Mouse (Mus musculus) v-Abl transformed pro-B cells (cell line): ENCODE data around the gene Gm10643.

Experiments used
- in situ Hi-C, 2 experiments: fragments of 400-800 bp; cut with MboI; formaldehyde crosslinking; loops; one replicate each; pipeline ENCODE4 v1.15.1; 2025; ENCODE audit not compliant: unreplicated experiment in 2 of 2

Gene Gm10643

DNA sequence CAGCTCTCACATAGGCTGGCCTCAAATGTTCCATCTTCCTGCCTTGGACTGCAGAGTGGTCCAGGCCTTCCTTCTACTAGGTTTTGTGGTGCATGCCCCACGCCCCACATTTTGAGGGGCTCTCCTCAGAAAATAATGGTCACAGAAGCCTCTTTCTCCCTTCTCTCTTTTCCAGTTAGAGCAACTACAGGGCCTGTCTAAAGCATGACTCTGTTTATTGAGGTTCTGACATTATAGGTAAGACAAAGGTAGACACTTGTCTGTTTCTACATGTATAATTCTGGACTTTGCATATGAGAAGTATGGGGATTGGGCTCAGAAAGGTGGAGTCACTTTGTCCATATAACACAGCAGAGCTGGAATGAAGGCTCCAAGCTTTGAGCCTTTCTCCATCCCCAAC is at the start of gene Gm10643:
Gm10643 (minus strand) TSS at position 101 of the 400 bp plus-strand sequence.
- in situ Hi-C loops, result no loop called here

DNA sequence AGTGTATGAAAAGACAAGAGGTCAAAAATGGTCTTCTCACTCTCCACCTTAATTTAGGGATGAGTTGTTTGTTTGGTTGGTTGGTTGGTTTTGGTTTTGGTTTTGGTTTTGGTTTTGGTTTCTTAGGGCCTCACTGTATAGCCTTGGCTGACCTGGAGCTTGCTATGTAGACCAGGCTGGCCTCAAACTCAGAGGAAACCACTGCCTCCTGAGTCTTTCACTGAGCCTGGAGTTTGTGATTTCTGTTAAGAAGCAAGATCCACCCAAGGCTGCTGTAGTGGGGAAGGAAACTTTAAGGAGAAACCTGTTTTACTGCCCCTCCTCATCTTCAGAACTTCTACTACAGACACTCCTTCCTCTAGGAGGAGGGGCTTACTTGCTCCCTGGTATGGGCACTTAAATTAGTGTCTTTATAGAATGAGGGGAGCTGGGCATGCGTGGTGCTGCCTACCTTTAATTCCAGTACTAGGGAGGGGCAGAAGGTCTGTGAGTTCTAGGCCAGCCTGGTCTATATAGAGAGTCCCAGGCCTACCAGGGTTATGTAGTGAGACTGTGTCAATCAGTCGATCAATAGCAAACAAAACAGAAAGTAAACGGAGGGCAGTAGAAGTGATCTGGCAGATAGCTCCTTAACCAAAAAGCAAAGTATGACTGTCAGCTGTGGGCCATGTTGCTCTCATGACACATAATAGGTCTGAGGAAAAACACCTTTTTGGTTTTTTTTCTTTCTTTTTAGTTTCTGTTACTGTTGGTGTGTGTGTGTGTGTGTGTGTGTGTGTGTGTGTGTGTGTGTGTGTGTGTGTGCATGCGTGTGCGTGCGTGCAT is 41.5 kb upstream of the Gm10643 start:
- in situ Hi-C loops, result no loop called here

DNA sequence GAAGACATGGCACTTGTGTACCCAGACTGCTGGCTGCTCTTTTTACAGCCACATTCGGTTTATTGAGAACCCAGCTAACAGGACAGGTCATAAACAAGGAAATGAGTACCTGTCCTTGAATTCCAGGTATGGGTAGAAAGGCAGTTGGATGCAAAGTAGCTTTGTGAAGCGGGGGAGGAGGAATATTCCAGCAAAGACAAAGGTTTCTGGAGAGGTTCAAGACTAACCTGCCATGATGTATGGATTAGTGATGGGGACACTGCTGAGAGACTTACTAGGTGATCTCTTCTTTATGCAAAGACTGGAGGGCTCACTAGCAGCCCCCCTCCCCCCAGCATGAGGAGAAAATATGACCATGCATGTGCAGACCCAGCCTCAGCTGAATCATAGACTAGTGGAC is 40.7 kb upstream of the Gm10643 start:
- in situ Hi-C loops, result no loop called here

DNA sequence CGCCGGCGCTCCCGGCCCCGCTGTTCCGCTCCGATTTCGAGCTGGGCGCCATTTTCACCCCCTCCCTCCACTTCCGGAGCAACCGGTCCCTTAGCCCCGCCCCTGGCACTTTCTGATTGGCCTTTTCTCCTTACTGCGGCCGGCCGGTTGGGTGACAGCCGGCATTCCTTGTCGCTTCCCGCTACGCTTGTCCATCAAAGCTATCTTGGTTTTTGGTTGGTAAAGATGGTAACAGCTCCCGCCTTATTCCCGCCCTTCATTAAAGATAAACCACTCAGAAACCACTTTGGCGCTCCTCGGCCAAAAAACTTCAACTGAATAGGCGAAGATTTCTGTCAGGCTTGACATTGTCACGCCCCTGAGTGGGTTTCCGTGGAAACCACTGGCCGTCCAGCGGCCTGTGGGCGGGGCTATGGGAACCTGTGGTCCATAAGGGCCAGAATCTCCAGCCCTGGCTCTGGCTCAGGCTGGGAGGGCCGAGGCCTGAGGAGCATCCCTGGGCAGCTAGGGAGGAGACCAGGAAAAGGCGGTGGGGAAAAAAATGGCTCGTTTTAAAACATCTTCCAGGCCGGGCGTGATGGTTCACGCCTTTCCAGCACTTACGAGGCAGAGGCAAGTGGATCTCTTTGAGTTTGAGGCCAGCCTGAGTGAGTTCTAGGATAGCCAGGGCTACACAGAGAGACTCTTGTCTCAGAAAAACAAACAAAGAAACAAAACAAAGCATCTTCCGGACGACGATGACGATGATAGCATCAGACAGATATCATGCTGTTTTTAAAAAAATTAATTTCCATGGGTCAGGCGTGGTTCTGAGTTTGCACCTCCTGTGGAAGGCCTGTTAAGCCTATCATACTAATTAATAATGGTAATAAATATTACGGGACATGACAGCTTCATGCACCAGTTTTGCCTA is 40.0 kb upstream of the Gm10643 start, which contains the start of gene Dcaf15:
Dcaf15 (minus strand) TSS at position 72 of the 913 bp plus-strand sequence.
- in situ Hi-C loops, result loop anchor here in 1 of 2 experiments (5.0 kb wide), 1 partner anchor 63 kb away; the partner anchor contains the start of genes Il27ra and Rln3

DNA sequence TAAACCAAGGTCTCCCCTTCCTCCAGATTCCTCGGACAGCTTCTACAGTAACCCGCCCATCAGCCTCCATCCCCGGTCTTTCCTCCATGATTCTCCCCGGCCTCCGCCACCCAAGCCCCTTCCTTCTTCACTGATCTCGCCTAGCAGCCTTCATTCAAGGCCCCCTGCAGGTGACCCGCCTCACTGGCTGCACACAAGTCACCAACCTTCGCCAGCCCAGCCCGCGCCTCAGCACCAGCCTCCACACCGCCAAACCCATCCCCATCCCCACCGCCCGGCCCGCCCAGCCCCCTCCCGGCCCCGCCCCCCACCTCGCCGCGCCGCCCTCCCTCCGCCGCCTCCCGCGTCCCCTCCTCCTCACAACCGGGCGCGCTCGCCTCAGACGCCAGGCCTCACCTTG is 39.3 kb upstream of the Gm10643 start:
- in situ Hi-C loops, result loop anchor here in 1 of 2 experiments (5.0 kb wide), 1 partner anchor 62 kb away; the partner anchor contains the start of genes Il27ra and Rln3

DNA sequence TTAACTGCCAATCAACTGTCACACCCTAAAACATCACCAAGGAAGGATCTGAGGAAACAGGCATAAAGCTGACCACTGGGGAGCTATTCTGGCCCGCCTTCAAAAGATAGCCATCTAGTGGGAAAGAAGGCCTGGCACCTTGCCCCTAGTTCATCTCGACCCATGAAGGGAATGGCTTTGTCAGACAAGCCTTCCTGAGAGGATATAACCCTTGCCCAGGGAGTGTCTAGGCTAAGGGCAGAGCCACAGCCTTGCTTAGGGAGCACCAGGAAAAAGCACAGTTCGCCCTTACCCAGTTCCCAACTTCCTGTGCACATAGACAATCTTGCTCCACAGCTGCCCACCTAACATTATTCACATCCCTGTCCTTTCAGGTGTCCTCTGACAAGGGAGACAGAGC is 38.7 kb upstream of the Gm10643 start:
- in situ Hi-C loops, result loop anchor here in 1 of 2 experiments (5.0 kb wide), 1 partner anchor 61 kb away; the partner anchor contains the start of genes Il27ra and Rln3

DNA sequence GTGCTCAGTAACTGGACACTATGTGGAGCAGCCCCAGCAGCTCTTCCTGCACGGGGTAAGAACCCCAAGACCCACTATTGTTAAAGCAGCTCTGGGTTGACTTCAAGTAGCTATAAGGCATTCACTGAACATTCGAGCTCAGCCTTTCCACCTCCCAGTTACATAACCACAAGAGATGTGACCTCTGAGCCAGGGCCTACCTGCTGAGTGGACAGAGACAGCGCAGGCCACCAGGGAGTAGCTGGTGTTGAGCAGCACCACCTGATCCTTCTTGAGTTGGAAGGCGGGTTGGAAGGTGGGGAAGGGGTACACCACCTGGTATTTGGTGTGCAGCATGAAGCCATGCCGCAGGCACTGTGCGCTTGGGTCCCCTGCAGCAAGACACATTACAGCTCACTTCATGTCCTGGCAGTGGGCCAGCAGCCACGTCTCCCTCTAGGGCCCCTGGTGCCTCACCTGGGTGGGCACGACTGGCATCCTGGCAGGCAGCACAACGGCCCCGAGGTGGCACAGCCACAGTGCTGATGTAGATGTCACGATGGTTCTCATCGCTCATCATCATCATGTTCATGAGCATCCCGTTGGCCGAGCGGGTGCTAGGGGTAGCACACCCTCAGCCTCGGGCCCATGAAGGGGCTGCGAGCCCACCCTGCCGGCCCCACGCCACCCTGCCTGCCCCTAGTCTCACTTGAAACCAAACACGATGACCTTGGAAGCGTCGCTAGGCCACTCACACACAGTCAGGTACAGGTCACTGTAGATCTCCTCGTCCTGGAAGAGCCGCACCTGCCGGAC is 36.7 kb upstream of the Gm10643 start:
- in situ Hi-C loops, result loop anchor here in 1 of 2 experiments (5.0 kb wide), 1 partner anchor 59 kb away; the partner anchor contains the start of genes Il27ra and Rln3

DNA sequence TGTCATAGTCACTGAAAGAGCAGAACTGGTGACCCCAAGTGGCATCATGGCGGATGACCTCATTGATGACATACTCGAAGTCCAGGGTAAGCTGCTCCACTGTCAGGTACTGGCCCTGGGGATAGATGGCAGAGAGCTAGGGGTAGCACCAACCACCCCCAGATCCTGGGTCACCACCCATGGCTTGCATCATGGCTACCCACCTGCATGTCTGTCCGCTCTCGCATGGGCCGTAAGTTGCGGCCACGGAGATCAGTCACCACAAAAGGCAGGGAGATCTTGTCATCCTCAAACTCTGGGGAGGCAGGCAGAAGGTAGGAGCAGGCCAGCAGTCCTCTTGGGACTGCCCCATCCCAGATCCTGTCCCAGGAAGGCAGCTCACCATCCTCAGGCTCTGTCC is 33.4 kb upstream of the Gm10643 start:
- in situ Hi-C loops, result loop anchor here in 1 of 2 experiments (5.0 kb wide), 1 partner anchor 56 kb away; the partner anchor contains the start of genes Il27ra and Rln3

DNA sequence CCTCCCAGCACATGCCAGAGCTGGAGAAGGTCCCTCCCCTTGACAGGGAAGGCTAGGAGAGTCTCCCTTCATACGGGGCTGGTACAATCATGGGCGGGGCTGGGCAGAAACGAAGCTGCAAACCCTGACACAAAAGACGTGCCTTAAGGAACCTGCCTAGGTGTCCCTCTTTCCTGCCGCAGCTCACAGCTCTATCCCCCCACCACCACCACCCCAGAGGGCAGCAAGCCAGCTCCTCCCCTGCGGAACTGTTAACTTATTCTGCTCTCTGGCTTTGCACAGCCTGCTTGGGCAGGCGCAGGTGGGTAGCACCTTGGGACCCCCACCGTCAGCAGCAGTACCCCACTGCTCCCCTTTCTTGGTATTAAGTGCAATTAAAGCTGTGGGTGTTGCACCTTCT is 31.1 kb upstream of the Gm10643 start:
- in situ Hi-C loops, result loop anchor here in 1 of 2 experiments (5.0 kb wide), 1 partner anchor 54 kb away; the partner anchor contains the start of genes Il27ra and Rln3

DNA sequence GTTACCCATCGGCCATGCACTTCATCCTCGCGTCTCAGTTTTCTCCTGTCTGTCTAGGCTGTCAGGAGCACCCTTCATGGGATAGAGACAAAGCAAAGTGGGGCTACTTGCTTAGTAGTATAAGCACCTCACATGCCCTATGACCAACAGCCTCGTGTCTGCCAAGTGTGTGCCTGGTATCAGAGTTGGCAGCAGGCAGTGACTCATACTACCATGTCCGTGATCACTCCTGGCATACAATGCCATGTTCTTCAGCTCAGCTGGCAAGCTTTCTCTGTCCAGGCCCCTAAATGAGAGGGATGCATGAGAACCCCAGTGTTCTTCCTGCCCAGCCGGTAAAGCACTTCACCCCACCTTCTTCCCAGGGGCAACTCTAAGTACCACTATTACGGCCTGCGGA is 25.6 kb upstream of the Gm10643 start:
- in situ Hi-C loops, result no loop called here

DNA sequence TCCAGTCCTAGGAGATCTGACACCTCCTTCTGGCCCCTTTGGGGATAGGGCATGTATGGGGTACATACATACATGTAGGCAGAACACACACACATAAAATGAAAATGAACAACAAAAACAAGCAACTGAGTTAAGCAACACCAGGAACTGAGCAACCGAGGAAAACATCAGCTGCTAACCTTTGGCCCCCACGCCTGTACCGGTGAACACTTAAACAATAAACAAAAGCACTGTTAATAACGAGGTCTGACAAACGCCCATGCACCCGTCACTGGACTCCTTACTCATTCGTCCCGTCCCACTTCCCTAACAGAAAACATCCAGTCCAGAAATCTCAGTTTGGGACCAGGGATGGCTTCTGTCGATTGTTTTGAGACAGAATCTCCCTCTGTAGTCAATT is 24.3 kb upstream of the Gm10643 start:
- in situ Hi-C loops, result no loop called here

DNA sequence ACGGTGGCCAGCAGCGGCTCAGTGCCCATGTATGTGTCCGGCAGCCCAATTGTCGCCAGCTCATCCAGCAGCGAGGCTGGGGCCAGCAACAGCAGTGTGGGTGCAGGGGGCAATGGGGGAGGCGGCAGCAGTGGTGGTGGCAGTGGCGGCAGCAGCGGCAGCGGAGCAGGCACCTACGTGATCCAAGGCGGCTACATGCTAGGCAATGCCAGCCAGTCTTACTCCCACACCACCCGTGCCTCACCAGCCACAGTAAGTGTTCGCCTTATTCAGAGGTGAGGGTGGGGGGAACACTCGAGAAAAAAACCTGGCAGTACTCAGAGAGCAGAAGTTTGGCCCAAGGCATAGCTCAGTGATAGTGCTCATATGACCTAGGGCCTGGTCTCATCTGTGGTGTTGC is 22.9 kb upstream of the Gm10643 start:
- in situ Hi-C loops, result no loop called here

DNA sequence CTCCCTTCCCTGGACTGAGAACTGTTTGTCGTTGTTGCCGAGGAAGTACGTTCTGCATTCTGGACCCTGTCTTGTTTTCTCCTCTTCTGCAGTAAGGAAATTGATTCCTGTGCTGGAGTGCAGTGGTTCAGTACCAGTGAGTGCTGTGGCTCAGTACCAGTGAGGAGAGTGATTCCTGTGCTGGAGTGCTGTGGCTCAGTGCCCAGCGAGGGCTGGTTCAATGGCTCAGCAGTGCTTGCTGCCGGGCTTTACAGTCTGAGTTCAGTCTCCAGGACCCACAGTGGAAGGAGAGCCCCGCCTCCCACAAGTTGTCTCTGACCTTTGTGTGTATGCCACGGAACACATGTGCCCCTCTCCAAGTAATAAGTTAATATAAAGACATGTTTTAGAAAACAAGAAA is 22.2 kb upstream of the Gm10643 start:
- in situ Hi-C loops, result no loop called here

DNA sequence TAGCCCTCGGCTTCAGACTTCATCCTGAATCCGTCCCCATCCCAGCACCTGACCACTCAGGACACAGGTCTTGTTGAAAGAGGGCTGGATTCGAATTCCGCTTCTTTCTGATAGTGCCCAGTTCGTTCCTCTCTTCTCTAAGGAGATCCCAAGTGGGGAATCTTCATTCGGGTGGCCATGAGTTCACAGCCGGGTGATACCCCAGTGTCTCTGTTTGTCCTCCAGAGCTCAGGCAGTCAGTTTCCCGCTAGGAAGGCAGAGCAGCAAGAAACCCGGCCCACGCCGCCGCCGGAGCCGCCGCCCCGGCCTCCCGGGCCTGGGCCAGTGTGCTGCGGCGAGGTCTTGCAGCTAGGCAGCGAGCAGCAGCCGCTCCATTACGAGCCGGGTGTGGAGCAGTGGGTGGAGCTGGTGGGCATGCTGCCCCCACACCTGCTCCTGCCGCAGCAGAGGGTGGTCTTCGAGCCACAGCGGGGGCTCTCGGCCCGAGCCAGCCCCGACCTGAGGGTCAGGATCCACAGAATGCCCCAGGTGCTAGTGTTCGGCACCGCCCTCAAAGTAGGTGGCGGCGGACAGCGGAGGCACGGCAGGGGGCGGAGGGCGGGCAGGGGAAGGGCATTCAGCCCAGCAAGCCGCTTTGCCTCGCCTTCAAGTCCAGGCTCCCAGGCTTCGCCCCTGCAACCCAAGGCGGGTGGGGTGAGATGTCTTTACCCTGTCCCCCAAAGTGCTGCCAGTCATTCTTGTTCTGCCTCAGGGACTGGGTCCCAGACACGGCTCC is 19.6 kb upstream of the Gm10643 start:
- in situ Hi-C loops, result no loop called here

DNA sequence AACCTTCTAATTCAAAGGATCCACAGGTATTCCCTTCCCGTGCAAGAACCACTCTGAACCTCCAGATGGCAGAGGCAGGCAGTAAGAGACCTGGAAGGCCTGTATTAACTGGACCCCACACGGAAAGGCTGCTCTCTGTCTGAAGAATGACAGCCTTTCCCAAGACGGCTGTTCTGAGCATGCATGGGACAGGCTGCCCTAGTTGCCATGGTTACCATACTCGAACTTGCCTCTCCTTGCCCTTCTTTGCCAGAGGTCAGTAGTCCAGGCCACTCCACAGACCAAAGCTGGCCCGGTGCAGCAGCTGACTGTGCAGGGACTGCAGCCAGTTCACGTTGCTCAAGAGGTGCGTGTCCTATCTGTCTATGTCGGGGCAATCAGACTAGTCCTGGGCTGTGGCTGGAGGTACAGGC is 18.9 kb upstream of the Gm10643 start:
- in situ Hi-C loops, result no loop called here

DNA sequence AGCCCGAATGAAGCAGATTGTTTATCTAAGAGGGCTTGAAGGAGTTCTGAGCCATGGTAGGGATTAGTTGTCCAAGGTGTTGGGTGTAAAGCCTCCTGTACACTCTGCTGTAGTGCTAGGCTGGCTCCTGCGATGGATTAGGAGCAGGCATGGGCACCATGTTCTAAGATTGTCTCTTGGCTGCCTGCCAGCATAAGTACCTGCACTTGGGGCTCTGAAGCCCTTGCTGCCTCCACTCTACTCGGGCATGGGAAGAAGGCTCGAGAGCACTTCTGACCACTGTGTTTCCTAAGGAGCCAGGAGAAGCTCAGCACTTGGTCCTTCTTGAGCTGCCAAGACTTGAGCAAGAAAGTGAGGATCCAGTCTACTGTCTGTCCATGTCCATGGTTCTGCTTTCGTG is 14.3 kb upstream of the Gm10643 start:
- in situ Hi-C loops, result no loop called here

DNA sequence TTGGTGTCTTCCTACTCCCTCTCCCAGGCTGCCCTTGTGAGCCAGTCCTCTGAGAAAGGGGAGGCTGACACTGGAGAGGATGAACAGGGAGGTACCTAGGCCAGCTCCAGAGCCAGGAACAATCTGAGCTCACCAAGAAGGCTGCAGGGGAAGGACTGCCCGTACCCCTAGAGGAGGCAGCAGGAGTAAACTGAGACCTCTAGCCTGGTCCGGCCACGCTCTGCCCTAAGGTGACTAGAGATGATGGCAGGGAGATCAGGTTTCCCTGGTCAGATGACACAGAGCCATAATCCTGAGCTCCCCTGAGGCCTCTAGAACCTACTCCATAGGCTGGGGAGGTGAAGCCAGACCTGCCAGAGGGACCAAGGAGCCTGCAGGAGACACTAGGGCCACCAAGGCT is 11.9 kb upstream of the Gm10643 start:
- in situ Hi-C loops, result no loop called here

DNA sequence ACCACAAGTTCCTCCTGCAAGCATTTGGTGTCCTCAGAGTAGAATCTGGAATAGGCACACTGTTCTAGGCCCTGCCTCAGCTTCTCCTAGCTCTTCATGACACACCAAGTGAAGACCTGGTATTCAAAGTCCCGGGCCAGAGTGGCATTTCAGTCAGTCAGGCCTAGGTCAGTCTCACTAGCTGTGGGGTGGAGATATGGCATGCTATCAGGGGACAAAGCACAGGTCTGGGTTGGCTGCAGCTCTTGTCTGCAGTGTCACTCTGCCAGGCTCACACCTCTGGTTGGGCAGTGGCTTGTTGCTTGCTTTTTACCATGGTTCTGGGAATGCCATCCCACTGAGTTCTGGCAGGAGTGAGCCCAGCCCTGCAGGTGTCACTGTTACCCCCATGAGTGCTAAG is 11.5 kb upstream of the Gm10643 start:
- in situ Hi-C loops, result no loop called here

DNA sequence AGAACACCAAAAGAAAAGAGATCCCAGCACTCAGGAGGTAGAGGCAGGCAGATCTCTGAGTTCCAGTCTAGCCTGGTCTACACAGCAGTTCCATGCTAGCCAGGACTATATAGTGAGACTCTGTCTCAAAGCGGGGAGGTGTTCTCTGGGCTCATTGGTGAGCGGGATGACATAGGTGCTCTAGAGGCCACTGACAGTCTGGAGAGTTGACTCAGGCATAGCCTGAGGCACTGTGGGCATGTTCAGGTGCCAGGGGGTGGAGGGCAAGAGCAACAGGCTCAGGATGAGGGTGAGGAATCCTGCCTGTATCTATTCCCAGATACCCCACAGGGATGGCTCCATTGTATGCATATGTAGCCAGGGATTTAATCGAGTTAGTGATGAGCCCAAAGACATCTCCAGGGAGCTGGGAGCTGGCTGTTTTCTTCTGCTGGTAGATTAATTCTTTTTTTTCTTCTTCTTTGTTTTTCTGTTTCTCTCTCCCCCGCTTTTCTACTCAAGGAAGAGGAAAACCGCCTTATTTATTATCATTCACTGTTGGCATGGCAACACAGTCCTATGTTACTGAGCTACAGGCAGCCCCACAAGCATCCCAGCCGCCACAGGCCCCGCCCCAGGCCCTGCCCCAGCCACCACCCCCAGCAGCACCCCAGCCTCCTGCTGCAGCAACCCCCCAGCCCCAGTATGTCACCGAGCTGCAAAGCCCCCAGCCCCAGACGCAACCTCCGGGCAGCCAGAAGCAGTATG is 8.5 kb upstream of the Gm10643 start:
- in situ Hi-C loops, result no loop called here
